Mouse (Mus musculus) CD4-positive, CD25-positive, alpha-beta regulatory T cell, adult 9 weeks (primary cell): ENCODE data around the gene Nepro. TPM values are rescaled to one million over a fixed set of nuclear protein-coding genes. Genes with fewer than 3 reads are reported as not detected.

Experiments
- polyA plus RNA-seq: library from polyadenylated mRNA; unstranded; fragments of 100-300 nt; shearing (Covaris generic); gene quantifications from one replicate; pipeline ENCODE4 v1.2.1, GENCODE M21; 2017

The Nepro gene
- polyA plus RNA-seq: 9.5 TPM

GRCm38 (mm10) chr16:44724083-44724787 is at the start of gene Nepro:
TSS of gene Nepro (plus strand) at chr16:44724301.

GRCm38 (mm10) chr16:44745866-44746562 is 21.9 kb downstream of the Nepro start, which contains the start of gene Gtpbp8:
TSS of gene Gtpbp8 (minus strand) at chr16:44746363.

DNA sequence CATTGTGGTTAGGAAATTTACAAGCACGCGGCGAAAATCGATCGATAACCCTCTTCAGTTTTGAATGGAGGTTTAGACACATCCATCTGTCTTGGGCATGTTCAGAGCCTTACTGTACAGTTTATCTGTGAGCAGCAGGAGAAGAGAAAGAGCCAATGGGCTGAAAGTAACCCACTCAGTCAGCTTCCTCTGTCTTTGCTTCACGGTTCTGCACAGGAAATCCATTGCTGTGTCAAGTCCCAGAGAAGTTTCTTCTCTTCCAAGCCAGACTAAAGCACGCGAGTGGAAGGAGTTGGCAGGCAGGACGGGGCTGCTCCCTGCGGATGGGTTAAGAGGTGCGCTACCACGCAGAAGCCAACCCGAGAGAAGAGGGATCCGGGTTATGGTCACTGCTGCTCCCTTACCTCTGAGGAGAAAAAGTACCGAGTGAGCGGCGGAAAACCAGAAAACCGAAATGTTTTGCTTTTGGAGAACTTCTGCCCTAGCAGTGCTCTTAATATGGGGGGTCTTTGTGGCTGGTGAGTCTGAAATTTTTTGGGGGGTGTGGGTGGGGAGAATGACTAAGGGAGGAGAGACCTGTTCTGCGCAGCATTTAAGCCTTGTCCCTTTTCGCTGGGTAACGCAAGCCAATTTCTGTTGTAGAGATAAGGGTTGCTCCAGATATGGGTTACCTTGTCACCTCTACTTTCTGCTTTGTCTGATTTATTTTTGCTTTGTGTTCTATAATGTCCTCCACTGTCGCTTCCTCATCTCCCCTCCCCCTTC is 41.6 kb downstream of the Nepro start, which contains the start of gene Cd200r1:
Gene Cd200r1, plus strand, starts transcription at position 182 of the 765 bp plus-strand sequence.

Other genes with a start within 250 kb of the Nepro start
- 1.2 TPM for gene Boc, start 165.4 kb upstream of the Nepro start, polyA plus RNA-seq
- gene Gtpbp8, start 22.1 kb downstream of the Nepro start, polyA plus RNA-seq: 46.1 TPM
- gene Cd200r1, start 41.4 kb downstream of the Nepro start, polyA plus RNA-seq: 47.2 TPM
- gene Cd200r4, start 87.4 kb downstream of the Nepro start, polyA plus RNA-seq: 4.4 TPM
- gene Cd200r2, start 142.8 kb downstream of the Nepro start, polyA plus RNA-seq: not detected
- gene Cd200r3, start 219.4 kb downstream of the Nepro start, polyA plus RNA-seq: 2.4 TPM